Mouse (Mus musculus): Measurements from ENCODE around the gene Larp1b.

The Larp1b gene

GRCm38 (mm10) chr3:41082885-41083789 is 133.5 kb downstream of the Larp1b start, which contains the start of gene Pgrmc2:
Pgrmc2 (minus strand) TSS chr3:41083046.
- peak; percentile 98 to 99 for DNase-seq

DNA sequence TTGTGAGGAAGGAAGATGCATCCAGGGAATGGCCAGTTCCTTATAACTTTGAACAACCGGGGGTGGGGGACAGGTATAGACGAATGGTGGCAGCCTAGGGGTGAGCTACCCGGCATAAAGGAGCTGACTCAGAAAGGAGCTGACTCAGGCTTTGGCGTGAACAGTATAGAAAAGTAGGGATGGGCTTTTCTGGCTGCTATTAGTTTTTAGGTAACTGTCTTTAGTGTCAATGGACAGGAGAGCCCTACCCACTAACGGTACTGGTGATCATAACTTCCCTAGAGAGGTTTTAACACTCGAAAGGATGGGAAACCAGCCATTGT is 134.1 kb downstream of the Larp1b start:
- DNase-seq, result no peak

DNA sequence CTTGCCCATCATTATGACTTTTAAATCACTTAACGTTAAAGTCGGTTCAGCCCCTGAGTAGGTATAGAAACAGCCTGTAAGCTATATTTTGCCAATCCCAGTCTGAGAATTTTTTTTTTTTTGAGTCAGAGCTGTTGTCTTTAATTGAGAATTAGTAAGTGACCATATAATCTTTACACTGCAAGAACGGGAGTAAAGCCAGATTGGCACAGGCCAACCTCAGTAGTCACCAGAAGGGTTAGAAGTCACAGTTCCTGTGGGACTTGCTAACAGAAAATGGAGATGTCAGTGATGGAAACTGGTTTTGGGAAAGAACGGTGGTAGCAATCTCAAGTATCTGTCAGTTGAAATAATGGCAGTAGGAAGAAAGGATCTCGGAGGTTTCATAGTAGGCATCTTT is 134.8 kb downstream of the Larp1b start:
- DNase-seq, result no peak

DNA sequence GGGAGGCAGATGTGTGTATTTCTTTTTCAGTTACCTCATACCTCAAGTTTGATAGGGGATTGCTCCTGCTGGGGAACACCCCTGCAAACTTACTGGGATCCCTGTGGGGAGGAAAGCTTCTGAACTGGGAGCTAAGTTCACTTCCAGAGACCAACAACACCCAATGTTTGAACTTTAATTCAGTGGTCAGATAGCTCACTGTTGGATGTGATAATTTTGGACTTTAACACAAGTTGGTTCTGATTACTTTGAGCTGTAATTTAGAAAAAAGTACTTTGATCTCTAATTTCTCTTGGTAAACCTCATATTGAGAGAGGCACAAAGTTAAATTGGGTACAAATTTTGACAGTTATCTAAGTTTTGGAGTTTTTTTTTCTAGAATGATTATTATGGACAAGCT is 137.4 kb downstream of the Larp1b start:
- DNase-seq, result no peak

Data from cerebellum, adult 18-20 months (tissue).